Mouse (Mus musculus) cerebellum, adult 9-11 months (tissue): Measurements from ENCODE around the gene Alcam.
A peak's percentile ranks its signal among the peaks of the same experiment; 100 is the strongest.

Experiments used
- DNase-seq: peaks from one replicate; pipeline ENCODE4 v3.0.0; 2022

Gene Alcam

GRCm38 (mm10) chr16:52453971-52454514, at the start of gene Alcam:
TSS of gene Alcam (minus strand) at chr16:52454074.
- DNase-seq, result peak; percentile 32

GRCm38 (mm10) chr16:52498757-52499335, 45.0 kb upstream of the Alcam start:
- no peak for DNase-seq

GRCm38 (mm10) chr16:52490542-52490941, 36.7 kb upstream of the Alcam start:
- no peak for DNase-seq

- DNase-seq, result no peak
Observed at GRCm38 (mm10) chr16:52474235-52474634, 20.4 kb upstream of the Alcam start.

GRCm38 (mm10) chr16:52473089-52473488, 19.2 kb upstream of the Alcam start:
- DNase-seq, result no peak

GRCm38 (mm10) chr16:52472635-52473034, 18.8 kb upstream of the Alcam start:
- no peak for DNase-seq

- DNase-seq, result no peak
Observed at GRCm38 (mm10) chr16:52472059-52472458, 18.2 kb upstream of the Alcam start.

- DNase-seq, result no peak
Observed at GRCm38 (mm10) chr16:52470881-52471280, 17.0 kb upstream of the Alcam start.

GRCm38 (mm10) chr16:52470226-52470625, 16.4 kb upstream of the Alcam start:
- DNase-seq, result no peak

GRCm38 (mm10) chr16:52468426-52468825, 14.6 kb upstream of the Alcam start:
- no peak for DNase-seq

- DNase-seq, result no peak
Observed at GRCm38 (mm10) chr16:52466770-52467169, 12.9 kb upstream of the Alcam start.

GRCm38 (mm10) chr16:52464597-52464996, 10.7 kb upstream of the Alcam start:
- no peak for DNase-seq

- peak; percentile 95 for DNase-seq
Observed at GRCm38 (mm10) chr16:52452862-52453715, 785 bp downstream of the Alcam start.

GRCm38 (mm10) chr16:52452477-52452831, 1.4 kb downstream of the Alcam start:
- no peak for DNase-seq

GRCm38 (mm10) chr16:52451786-52452476, 1.9 kb downstream of the Alcam start:
- no peak for DNase-seq

- peak; percentile 41 for DNase-seq
Observed at GRCm38 (mm10) chr16:52451101-52451785, 2.6 kb downstream of the Alcam start.

- peak; percentile 60 for DNase-seq
Observed at GRCm38 (mm10) chr16:52450245-52451100, 3.4 kb downstream of the Alcam start.

GRCm38 (mm10) chr16:52449889-52450244, 4.0 kb downstream of the Alcam start:
- DNase-seq, result no peak

GRCm38 (mm10) chr16:52445984-52446383, 7.9 kb downstream of the Alcam start:
- DNase-seq, result no peak

GRCm38 (mm10) chr16:52443635-52444505, 10.0 kb downstream of the Alcam start:
- DNase-seq, result no peak

GRCm38 (mm10) chr16:52443055-52443454, 10.8 kb downstream of the Alcam start:
- no peak for DNase-seq
